In genomic region chr3:93021171-93021570, GRCm38 (mm10) we compare ENCODE assay signal across 29 mouse cellular contexts. TPM values are rescaled to one million over a fixed set of nuclear protein-coding genes. Genes with fewer than 3 reads are reported as not detected.
A peak's percentile ranks its signal among the peaks of the same experiment; 100 is the strongest.
DNase-seq lines count a peak whose midpoint lies in the region; ATAC-seq and TF ChIP-seq lines count a peak whose summit lies in the region.
"Had no signal": no experiment of that assay in that cellular context is flagged by ENCODE, and none has a peak within 500 bp of the region (broad histone marks: within the 10 kb centered on the region; RNA-seq: fewer than 3 reads in every experiment).

No protein-coding gene starts in this region.

- TF ChIP-seq POLR2A in embryonic fibroblast, embryonic 13.5 days (IDR thresholded peaks at IDR 0.05; ENCODE audit: low read depth, low read length): no peak

- H3K27ac ChIP-seq in embryonic fibroblast, embryonic 13.5 days (ENCODE audit: insufficient read depth, low read length): peak overlapping the region; percentile 84

- peaks cover 16% of the 10 kb centered on the region for H3K4me1 ChIP-seq in embryonic fibroblast, embryonic 13.5 days (ENCODE audit: control insufficient read depth, insufficient read depth, low read length)

- TF ChIP-seq CTCF in embryonic fibroblast, embryonic 13.5 days (IDR thresholded peaks at IDR 0.05; ENCODE audit: borderline replicate concordance, insufficient read depth, low read length): no peak

- no peak for ATAC-seq in monocyte, adult 5-6 weeks (replicated peaks; ENCODE audit: insufficient number of reproducible peaks, low FRiP score, low TSS enrichment, poor library complexity, severe bottlenecking)
- ATAC-seq: activated CD4-positive, CD25-positive, alpha-beta regulatory T cell, adult 4 months; CD4-positive, CD25-positive, alpha-beta regulatory T cell, adult 4 months; Patski had no signal

- H3K4me3 ChIP-seq in embryonic fibroblast, embryonic 13.5 days (ENCODE audit: insufficient read depth, low read length): no peak overlapping the region

- peak; percentile 59 for DNase-seq in 3T3-L1 (ENCODE audit: low read depth, low spot score)
- peak; percentile 65 for DNase-seq in Muller cell, postnatal 12 days (ENCODE audit: inconsistent ontology term)
- DNase-seq in embryo, embryonic 9.5 days (ENCODE audit: extremely low spot score): no peak
- no peak for DNase-seq in right cerebral cortex, adult 2 months (ENCODE audit: low spot score in 2 of 2)
- DNase-seq: adrenal gland, adult 2 months; adrenal gland, adult 8-10 months; adrenal gland, postnatal 10 days; adrenal gland, postnatal 14 days; adrenal gland, postnatal 25 days; adrenal gland, postnatal 36 days; B cell, adult 2 months; cerebellum, adult 11 months; cerebellum, adult 11-12 months; cerebellum, adult 18-20 months; cerebellum, adult 2 months; cerebellum, adult 8-10 months had no signal

RNA-seq across cellular contexts. Expression of gene Lce1m, which starts 2.3 kb away (rescaled TPM):
- polyA plus RNA-seq in embryonic fibroblast, embryonic 13.5 days (2011; ENCODE audit: insufficient read length, low read depth, missing spikeins): not detected in 2 replicates
- total RNA-seq in monocyte, adult 5-6 weeks (2017): not detected in 3 replicates
- total RNA-seq: adrenal gland, adult 18-20 months; adrenal gland, adult 2 months; adrenal gland, adult 8-10 months; adrenal gland, postnatal 10 days; adrenal gland, postnatal 14 days; adrenal gland, postnatal 25 days; adrenal gland, postnatal 36 days; adrenal gland, postnatal 4 days; CH12.LX; ES-E14; MEL had no signal
- polyA plus RNA-seq: activated CD4-positive, CD25-positive, alpha-beta regulatory T cell, adult 4 months; adrenal gland, adult 2 months; brain, embryonic 14.5 days; C2C12; CD4-positive, CD25-positive, alpha-beta regulatory T cell, adult 4 months; cerebellum, adult 2 months; G1E; Patski had no signal

RNA-seq across cellular contexts. Expression of gene Crct1, which starts 5.7 kb away (rescaled TPM):
- polyA plus RNA-seq in embryonic fibroblast, embryonic 13.5 days (2011; ENCODE audit: insufficient read length, low read depth, missing spikeins): 0.74 and 1.4 TPM in 2 replicates
- total RNA-seq in monocyte, adult 5-6 weeks (2017): not detected in 3 replicates
- total RNA-seq: adrenal gland, adult 18-20 months; adrenal gland, adult 2 months; adrenal gland, adult 8-10 months; adrenal gland, postnatal 10 days; adrenal gland, postnatal 14 days; adrenal gland, postnatal 25 days; adrenal gland, postnatal 36 days; adrenal gland, postnatal 4 days; CH12.LX; G1E; MEL had no signal
- polyA plus RNA-seq: activated CD4-positive, CD25-positive, alpha-beta regulatory T cell, adult 4 months; adrenal gland, adult 2 months; C2C12; CD4-positive, CD25-positive, alpha-beta regulatory T cell, adult 4 months; cerebellum, adult 2 months; G1E had no signal

RNA-seq across cellular contexts. Expression of gene Lce3f, which starts 29.1 kb away (rescaled TPM):
- polyA plus RNA-seq in embryonic fibroblast, embryonic 13.5 days (2011; ENCODE audit: insufficient read length, low read depth, missing spikeins): not detected in 2 replicates
- total RNA-seq in monocyte, adult 5-6 weeks (2017): not detected in 3 replicates
- total RNA-seq: adrenal gland, adult 18-20 months; adrenal gland, adult 2 months; adrenal gland, adult 8-10 months; adrenal gland, postnatal 10 days; adrenal gland, postnatal 14 days; adrenal gland, postnatal 25 days; adrenal gland, postnatal 36 days; adrenal gland, postnatal 4 days; CH12.LX; ES-E14; G1E; MEL had no signal
- polyA plus RNA-seq: activated CD4-positive, CD25-positive, alpha-beta regulatory T cell, adult 4 months; adrenal gland, adult 2 months; brain, embryonic 14.5 days; C2C12; CD4-positive, CD25-positive, alpha-beta regulatory T cell, adult 4 months; cerebellum, adult 2 months; G1E; Patski had no signal

RNA-seq across cellular contexts. Expression of gene Gm4858, which starts 47.5 kb away (rescaled TPM):
- not detected in 2 replicates for polyA plus RNA-seq in embryonic fibroblast, embryonic 13.5 days (2011; ENCODE audit: insufficient read length, low read depth, missing spikeins)
- 0.19 TPM in 1 of 3 replicates, not detected in the others for total RNA-seq in monocyte, adult 5-6 weeks (2017)
- total RNA-seq: adrenal gland, adult 18-20 months; adrenal gland, adult 2 months; adrenal gland, adult 8-10 months; adrenal gland, postnatal 10 days; adrenal gland, postnatal 14 days; adrenal gland, postnatal 25 days; adrenal gland, postnatal 36 days; adrenal gland, postnatal 4 days; CH12.LX; MEL had no signal
- polyA plus RNA-seq: activated CD4-positive, CD25-positive, alpha-beta regulatory T cell, adult 4 months; adrenal gland, adult 2 months; brain, embryonic 14.5 days; cerebellum, adult 2 months; G1E; Patski had no signal

RNA-seq across cellular contexts. Expression of gene Lce3e, which starts 54.3 kb away (rescaled TPM):
- not detected in 2 replicates for polyA plus RNA-seq in embryonic fibroblast, embryonic 13.5 days (2011; ENCODE audit: insufficient read length, low read depth, missing spikeins)
- not detected in 3 replicates for total RNA-seq in monocyte, adult 5-6 weeks (2017)
- total RNA-seq: adrenal gland, adult 18-20 months; adrenal gland, adult 2 months; adrenal gland, adult 8-10 months; adrenal gland, postnatal 10 days; adrenal gland, postnatal 14 days; adrenal gland, postnatal 25 days; adrenal gland, postnatal 36 days; adrenal gland, postnatal 4 days; CH12.LX; ES-E14; G1E; MEL had no signal
- polyA plus RNA-seq: activated CD4-positive, CD25-positive, alpha-beta regulatory T cell, adult 4 months; adrenal gland, adult 2 months; brain, embryonic 14.5 days; C2C12; CD4-positive, CD25-positive, alpha-beta regulatory T cell, adult 4 months; cerebellum, adult 2 months; G1E; Patski had no signal

Comparison
In these comparisons a context has a peak if more than half of its experiments do, and no peak if none do; other contexts are left out.
1. DNase-seq: peak in 3T3-L1 (single experiment) and Muller cell, postnatal 12 days (single experiment); none in embryo, embryonic 9.5 days (single experiment) and right cerebral cortex, adult 2 months (0 of 2).